Mouse (Mus musculus): ENCODE results near the gene Wwp2.

Wwp2 gene

DNA sequence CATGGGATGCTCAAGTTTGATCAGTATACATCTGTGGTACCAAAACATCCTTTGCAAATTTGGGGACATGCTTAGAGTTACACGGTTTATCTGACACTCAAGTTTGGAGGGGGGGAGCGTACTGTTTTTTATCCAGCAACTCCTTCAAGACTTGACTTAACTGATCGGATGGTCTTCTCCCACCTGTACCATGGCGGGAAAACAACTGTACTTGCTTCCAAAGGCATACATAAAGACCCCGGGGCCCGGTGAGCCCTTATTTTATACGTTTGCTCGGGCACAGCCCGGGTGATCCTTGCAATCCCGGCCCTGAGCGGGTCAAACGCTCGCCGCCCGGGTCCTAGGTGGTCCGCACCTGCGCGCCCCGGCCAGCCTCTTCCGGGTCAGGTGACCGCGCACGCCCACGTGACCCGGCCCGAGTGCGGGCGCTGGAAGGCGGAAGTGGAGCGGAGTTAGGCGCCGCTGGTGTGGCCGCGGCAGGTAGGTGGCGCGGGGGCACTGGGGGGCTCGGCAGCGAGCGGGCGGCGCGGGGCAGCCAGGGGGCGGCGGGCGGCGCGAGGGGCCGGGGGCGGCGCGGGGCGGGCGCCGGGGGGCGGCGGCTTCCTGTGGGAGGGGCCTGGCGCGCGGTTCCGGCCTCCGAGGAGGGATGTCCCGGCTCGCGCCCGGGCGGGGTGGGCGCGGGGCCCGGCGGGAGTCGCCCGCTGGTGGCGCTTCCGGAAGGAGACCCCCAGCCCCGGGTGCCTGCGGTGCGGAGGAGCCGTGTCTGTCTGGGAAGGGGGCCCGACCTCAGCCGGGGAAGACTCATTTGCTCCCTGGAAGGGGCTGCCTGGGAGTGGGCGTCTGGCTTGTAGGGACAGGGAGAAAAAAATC lies at the start of gene Wwp2:
Gene Wwp2 (plus strand): TSS at position 404 of the 870 bp plus-strand sequence.
- DNase-seq, result peak; percentile 78

- DNase-seq, result peak; percentile 41
Measured at GRCm38 (mm10) chr8:107386642-107387041, 49.5 kb upstream of the Wwp2 start.

DNA sequence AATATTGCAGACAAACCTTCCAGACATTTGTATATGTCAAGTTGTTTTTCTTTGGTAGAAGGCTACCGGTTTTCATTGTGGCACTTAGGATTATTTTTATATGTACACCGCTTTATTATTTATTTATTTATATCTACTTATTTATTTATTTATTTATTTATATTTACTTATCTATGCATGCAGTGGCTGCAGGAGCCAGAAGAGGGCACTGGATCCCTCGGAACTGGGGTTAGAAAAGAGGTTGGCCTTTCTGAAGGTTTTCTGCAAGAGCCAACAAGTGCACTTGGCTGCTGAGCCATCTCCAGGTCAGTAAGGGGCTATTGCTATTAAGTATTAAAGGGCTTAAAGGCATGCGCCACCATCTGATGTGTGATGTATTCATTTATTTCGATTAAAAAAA lies 48.3 kb upstream of the Wwp2 start:
- peak; percentile 76 for DNase-seq

DNA sequence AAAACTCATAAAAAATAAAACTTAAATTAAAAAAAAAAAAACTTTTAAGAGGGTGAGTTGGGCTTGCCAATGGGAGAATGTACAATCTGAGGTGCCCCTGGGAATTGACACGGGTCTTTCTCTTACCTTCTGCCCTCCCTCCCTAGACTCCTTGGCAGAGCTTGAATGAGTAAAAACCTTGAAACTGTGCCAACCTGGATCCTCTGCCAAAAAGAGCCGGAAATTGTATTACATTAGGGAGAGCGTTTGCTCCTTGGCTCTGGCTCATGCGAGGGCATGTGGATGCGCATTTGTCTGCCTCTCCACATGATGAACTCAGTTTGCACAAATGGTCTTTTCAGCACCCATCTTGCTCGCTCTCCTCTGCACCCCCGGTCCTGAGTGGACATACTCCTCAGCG lies 46.6 kb upstream of the Wwp2 start:
- DNase-seq, result peak; percentile 94

- peak; percentile 90 for DNase-seq
Measured at GRCm38 (mm10) chr8:107390476-107391135, 45.6 kb upstream of the Wwp2 start.

- DNase-seq, result no peak
Measured at GRCm38 (mm10) chr8:107391136-107391516, 45.0 kb upstream of the Wwp2 start.

DNA sequence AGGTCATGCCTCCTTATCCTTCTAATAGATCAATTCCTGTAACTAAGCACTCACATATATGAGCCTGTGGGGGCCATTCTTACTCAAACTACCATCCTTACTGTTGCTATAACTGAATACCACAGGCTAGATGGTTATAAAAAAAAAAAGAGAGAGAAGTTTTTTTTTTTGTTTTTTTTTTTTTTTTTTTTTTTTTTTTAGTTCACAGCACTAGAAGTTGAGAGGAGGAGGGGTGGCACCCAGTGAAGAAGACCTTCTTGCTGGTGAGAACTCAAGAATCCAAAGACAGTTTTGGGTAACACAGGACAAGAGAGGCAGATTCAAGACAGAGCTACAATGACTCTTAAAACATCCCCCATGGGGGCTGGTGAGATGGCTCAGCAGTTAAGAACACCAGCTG lies 40.8 kb upstream of the Wwp2 start:
- DNase-seq, result no peak

GRCm38 (mm10) chr8:107396106-107396670 lies 40.0 kb upstream of the Wwp2 start:
- no peak for DNase-seq

DNA sequence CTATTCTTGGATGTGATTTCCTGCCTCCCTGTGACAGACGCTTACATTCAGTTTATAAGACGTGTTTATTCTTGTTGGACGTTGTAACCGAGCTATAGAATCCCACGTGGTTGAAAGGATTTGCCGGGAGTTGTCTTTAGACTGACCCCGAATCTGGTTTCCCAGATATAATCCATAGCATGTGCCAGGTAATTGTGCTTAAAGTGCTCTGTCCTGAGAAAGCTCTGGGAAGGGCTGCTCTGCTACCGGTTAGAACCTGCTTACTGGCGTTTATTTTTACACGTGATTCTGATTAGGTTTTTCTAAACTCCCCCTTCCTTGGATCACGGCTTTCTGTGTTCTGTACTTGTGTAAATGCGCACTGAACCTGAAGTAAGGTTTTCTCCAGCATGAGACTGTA lies 38.5 kb upstream of the Wwp2 start:
- no peak for DNase-seq

- no peak for DNase-seq
Measured at GRCm38 (mm10) chr8:107399495-107399894, 36.7 kb upstream of the Wwp2 start.

DNA sequence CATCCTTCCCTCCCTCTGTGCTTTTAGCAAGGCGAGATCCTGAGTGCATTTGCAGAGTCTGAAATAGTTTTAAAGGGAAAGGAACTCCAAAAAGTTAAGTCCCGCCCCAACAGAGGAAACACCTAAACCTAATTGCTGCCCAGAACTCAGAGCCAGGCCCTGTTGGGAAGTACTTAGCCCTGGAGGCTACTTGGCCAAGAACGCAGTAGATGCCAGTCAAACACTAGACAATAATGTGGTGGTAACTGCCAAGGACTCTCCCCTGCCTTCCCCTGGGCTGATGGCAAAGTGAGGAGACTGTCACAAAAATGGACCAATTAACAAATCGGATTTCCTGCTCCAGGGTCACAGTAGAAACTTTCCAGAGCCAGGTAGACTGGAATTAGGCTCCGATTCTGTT lies 34.3 kb upstream of the Wwp2 start:
- DNase-seq, result no peak

DNA sequence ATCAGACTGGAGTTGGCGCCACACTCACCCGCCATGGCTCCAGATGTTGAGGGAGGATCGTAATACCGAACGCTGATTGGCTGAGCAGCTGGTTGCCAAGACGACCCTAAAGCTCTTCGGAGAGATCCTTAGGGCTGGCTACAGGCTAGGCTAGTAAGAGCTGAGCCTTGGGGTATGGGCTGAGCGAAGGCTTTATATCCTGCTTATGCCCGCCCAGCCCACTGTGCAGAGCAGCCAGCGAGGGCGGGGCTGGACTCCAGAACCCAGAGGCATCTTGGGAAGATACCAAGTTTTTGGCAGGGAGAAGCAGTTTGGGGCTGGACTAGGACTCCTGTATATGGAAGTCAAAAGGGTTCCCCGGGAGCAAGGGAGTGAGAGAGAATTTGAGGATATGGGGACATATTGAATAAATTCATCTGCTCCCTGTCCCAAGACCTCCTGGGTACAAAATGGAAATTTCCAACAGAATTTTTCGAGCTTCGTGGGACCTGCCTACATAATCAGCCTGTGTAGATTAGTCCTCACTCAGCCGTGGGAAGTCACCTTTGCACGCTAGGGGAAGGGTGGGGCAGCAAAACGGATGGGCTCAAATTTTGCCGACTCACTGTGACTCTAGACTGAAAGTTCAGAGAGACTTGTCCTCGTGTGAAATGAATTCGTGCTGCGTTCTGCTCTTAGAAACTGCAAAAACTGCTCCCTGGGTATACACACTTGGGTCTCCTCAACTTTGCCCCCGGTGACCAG lies 33.0 kb upstream of the Wwp2 start, which contains the start of gene Nqo1:
Gene Nqo1 (minus strand): TSS at position 169 of the 744 bp plus-strand sequence.
- DNase-seq, result peak; percentile 89

DNA sequence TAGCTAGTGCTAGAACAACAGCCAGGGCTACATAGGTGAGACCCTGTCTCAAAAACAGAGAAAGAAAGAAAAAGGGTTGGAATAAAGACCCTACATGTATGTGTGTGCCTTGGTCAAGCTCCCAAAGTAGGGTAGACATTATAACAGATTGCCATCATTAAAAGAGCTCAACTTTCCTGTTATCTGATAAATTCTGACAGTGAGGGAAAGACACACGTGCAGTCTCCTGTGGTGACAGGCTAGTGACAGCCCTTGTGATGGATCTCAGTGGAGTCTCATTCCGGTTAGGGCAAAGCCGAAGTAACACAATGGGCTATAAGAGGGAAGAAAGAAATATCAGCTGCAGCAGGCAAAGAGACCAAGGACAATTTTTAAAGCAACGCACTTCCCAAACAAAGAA lies 32.1 kb upstream of the Wwp2 start:
- DNase-seq, result no peak

DNA sequence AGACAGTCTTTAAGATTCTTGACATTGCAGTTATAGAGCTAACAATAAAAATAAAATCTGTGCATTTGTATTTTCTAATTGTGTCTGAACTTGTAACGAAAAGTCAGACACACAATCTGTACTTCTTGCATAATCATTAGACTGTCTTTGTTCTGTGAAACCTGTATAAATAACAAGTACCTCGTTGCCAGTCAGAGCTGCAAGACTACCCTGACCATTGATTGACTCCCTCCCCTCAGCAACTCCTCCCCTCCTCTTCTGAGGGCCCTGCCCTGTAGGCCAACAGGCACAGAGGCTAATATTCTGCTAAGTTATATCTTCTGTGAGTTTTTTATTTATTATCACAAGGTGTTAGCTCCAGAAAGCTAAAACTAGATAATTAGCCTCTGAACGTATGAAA lies 30.2 kb upstream of the Wwp2 start:
- DNase-seq, result no peak

- peak; percentile 61 for DNase-seq
Measured at GRCm38 (mm10) chr8:107411391-107411790, 24.8 kb upstream of the Wwp2 start.

DNA sequence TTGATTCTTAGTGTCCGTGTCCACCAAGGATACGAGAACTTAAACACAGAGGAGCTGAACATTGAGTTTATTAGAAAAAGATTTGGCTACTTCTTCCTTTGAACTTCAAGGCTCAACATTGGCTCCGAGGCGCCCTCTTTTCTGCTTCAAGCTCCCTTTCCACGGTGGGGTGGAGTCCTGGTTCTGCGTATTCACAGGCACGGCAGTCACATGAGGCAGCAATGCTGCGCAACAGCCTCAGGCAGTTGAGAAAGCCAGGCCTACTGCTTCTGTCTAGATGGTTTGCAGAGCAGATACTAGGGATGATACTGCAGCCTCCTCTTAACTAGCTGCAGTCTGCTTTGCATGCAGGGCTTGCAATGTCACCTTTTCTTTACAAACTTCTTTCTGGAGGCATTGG lies 23.6 kb upstream of the Wwp2 start:
- no peak for DNase-seq

- DNase-seq, result no peak
Measured at GRCm38 (mm10) chr8:107413881-107414280, 22.3 kb upstream of the Wwp2 start.

GRCm38 (mm10) chr8:107417001-107417400 lies 19.2 kb upstream of the Wwp2 start:
- peak; percentile 66 for DNase-seq

GRCm38 (mm10) chr8:107424176-107424575 lies 12.0 kb upstream of the Wwp2 start:
- no peak for DNase-seq

GRCm38 (mm10) chr8:107424597-107425229 lies 11.5 kb upstream of the Wwp2 start, which contains the start of gene Nob1:
Gene Nob1, minus strand, starts transcription at chr8:107425051.
- peak; percentile 98 for DNase-seq

- DNase-seq, result no peak
Measured at GRCm38 (mm10) chr8:107425230-107425597, 11.0 kb upstream of the Wwp2 start.

DNA sequence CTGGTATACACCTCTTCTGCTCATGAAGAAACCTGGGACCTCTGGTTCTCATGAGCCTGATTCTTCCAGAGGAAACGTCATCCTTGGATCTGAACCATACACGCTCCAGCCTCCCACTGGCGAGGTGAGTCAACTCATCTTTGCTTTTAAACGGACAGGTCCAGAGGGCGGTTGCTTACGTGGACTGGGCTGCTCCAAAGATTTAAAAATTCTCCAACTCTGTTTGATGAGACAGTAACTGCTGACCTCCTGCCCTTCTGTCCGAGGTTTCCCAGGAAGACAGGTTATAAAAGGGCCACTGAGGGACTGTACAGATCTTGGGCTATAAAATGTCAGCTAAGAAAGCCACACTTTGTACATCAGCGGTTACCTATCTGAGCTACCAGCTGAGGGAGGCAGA lies 5.3 kb upstream of the Wwp2 start:
- peak; percentile 83 for DNase-seq
